Mouse (Mus musculus) right cerebral cortex, adult 18-20 months (tissue): Measurements from ENCODE around the gene Apex1.
A peak's percentile ranks its signal among the peaks of the same experiment; 100 is the strongest.
"Not testable (repeated sequence)": the region's sequence is repeated elsewhere in the genome, so short reads cannot be mapped to it uniquely, and the experiment has no call there.

Experiments used
- DNase-seq: peaks from one replicate; pipeline ENCODE4 v3.0.0; 2022; ENCODE audit warnings: mixed read lengths

Apex1 gene

DNA sequence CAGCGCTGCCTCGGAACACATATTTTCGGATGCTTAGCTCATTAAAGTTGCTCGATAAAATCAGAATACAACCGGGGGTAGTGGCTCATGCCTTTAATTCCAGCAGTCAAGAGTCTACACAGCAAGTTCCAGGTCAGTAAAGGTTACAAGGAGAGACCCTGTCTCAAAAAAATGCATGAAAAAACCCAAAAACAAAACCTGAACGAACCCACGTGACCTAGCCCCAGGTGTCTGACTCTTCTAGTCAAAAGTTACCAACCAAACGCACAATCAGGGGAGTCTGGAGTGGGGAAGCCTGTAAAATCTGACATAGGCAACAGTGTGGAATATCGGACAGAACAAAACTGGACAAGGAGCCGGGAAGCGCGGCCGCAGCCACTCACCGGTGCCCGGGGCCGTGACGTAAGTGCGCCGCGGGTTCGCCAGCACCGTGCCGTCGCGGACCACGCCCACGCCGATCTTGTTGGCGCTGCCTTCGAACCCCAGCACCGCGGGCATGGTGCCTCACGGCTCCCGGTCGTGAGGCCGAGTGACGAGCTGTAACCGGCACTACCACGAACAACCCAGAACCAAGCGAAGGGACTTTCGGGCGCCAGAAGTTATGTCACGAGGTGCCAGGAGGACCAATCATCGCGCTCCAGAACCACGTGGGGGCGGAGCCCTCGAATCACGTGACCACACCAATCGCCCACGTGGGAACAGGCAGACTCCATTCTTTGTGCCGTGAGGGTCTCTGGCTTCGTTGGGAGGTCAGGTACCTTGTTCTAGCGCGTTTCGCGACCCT is at the start of gene Apex1, which contains the start of gene Osgep:
Gene Apex1 (plus strand): TSS at position 688 of the 784 bp plus-strand sequence.
Gene Osgep (minus strand): TSS at position 613 of the 784 bp plus-strand sequence.
- peak; percentile 97 for DNase-seq

DNA sequence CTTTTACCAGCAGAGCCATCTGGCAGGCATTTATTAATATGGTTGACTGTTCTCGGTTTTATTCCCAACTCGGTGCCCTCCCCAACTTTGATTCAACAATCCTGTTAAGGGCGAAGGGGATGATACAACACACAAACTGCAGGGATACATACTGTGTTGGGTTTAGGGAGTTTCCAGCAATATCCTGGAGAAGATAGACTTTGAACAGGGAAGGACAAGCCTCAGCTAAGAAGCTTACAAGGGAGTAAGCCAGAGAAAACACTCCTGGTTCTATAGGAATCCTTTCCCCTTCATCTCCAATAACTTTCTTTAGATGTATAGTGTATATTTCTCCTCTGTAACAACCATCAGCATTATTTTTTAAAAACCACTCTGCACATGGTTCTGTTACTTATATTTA is 49.6 kb upstream of the Apex1 start:
- no peak for DNase-seq

DNA sequence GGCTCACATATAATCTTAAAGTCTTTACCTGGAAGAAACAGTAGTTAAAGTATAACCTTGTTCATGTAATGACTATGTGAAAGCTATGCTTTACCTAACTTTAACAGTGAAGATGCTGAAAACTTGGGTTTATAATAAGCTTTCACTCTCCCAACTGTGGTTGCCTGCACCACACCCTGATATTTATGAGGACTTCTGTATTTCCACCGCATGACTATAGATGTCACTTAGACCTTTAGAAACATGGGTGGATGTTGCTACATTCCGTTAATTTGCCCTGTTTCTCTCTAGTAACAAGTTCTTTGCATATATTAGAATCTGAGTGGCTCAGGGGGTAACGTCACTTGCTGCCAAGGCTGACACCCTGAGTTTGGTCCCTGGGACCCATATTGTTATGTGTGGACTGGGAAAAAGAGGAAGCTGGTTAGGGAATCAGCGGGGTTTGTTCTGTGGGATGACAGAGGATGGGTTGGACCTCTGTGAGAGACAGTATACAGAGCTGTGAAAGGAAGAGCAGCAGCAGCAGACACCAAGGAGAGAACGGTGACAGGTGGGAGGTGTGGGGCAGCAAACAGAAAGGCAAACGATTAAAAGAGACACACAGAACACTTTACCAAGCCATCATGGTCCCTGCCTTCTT is 49.1 kb upstream of the Apex1 start:
- peak; percentile 17 for DNase-seq

DNA sequence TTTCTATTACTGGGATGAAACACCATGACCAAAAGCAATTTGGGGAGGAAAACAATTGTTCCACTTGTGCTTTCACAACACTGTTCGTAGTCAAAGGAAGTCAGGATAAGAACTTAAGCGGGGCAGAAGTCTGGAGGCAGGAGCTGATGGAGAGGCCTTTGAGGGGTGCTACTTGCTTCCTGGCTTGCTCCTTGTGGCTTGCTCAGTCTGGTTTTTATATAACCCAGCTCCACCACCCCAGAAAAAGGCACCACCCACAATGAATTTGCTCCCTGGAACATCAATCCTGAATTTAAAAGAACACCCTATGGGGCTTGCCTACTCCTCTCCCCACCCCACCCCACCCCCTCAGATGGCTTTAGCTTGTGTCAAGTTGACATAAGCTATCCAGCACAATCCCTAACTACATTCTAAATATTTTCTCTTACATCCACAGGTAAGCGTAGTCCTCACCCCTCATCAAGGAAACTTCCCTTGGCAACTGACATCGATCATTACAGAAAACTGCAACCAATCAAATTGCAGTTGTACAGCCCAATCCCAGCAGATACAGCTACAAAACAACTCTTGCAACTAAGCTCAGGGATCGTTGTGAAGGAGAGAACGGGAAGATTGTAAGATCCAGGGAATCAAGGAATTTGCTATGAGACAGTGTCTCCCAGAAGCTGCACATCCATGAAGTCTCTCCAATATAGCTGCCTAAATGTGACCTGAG is 48.4 kb upstream of the Apex1 start:
- DNase-seq = peak; percentile 57

DNA sequence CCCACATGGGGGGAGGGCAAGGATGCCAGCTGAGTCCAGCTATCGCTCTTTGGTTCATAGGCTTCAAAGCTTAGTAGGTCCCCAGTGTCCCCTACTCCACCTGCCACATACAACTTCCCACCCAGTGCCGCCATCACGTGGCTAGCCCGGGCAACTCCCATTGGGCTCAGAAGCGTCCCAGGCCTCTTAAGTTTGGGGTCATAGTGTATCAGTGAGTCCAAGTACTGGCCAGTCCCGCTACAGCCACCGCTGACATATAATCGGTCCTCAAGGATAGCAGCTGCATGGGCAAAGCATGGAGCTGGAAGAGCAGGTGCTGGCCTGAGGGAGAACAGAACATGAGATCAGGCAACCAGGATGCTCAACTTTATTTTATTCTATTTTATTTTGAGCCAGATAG is 33.1 kb upstream of the Apex1 start:
- DNase-seq = no peak

DNA sequence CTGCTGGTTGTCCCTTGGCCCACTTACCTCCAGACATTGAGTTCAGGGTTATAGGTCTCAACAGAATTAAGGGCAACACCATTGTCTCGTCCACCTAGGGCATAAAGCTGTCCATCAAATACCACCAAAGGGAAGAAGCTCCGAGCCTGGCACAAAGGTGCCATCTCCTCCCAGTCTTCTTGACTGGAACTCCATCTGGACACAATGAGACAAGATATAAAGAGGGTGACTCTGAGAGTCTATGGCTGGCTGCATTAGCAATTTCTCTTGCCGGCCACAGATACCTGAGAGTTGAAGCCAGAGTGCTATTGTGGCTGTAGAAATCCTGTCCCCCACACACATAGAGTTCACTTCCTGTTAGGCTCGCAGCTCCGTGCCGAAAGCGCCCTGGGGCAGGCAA is 32.7 kb upstream of the Apex1 start:
- no peak for DNase-seq

DNA sequence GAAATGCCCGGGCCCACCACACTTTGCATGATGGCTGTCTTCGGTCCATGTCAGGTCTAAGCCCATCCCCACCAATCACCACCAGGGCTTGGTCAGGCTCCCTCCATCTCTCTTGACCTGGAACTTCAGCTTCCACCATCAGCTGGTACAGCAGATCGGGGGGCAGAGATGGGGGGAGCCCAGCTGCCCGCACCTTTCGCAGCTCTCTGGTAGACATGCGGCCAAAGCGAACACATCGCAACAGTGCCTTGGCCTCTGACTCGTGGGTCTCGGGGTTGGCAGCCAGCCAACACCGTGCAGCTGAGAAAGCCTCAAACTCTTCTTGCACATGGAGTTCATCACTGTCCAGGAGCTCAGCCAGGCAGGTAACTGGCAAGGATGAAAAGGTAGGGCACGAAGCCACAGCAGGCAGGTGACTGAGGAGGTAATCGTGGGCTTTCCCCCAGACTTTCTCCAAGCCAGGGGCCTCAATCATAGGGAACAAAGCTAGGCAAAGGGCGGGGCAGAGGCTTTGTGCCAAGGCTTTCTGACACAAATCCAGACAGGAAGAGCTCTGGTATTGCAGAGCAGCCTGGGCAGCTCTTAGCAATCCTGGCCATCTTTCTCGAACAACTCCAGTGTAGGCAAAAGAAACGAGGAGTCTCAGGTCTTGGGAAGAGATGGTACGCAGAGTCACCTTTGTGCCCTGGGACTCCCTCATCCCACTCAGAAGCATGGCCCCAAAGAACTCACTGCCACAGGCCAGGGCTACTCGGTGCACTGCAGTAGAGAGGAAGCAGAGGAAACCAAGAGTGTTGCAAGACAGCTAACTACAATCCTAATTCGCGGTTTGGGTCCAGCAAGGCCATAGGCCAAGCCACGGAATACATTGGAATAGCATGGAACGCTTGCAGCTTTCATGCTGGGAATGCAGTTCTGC is 32.0 kb upstream of the Apex1 start:
- DNase-seq = no peak

DNA sequence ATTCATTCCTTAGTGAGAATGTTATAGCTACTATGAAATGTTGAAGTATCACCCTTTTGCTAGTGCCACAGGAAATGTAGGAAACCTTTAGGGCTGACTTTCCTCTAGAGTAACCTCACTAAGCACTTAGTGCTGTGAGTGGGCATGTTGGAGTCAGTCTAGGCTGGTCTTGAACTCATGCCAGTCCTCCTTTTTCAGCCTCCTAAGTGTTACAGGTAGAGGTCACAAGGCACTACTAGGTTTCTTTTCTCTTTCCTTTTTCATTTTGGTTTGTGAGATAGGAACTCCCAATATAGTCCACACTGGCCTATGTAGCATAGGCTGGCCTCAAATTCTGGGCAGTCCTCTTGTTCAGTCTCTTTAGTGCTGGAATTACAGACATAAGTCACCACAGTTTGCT is 29.4 kb upstream of the Apex1 start:
- no peak for DNase-seq

DNA sequence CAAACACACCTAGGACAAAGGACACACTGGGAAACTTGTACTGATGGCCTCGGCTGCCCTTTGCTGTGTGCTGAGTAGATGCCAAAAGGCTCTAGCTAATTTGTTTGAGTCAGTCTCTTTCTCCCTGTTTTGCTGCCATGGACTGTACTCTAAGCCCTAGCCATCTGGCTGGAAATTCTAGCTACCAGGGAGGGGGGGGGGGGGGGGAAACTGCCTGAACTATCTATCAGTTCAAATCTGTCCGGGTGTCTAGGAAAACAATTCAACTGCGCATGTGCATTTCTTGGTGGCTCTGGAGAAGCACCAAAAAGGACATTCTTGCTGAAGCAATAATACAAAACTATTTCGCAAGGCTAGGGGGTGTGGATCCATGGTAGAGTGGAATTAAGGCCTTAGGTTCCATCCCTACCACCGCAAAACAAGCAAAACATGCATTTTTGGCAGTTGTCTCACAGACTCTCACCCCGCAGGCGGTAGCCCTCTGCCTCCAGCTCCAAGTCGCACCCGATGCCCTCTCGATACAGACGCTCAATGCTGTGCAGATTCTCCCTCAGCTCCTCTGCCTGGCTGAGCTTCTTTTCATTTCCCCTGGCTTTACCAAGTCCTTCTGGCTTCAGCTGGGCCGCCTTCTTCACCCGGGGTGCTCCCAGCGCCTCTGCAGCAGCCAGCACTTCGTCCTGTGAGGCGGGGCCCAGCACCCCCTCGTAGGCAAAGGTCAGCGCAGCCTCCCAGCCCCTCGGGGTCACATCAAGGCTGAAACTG is 28.6 kb upstream of the Apex1 start:
- DNase-seq = peak; percentile 47

DNA sequence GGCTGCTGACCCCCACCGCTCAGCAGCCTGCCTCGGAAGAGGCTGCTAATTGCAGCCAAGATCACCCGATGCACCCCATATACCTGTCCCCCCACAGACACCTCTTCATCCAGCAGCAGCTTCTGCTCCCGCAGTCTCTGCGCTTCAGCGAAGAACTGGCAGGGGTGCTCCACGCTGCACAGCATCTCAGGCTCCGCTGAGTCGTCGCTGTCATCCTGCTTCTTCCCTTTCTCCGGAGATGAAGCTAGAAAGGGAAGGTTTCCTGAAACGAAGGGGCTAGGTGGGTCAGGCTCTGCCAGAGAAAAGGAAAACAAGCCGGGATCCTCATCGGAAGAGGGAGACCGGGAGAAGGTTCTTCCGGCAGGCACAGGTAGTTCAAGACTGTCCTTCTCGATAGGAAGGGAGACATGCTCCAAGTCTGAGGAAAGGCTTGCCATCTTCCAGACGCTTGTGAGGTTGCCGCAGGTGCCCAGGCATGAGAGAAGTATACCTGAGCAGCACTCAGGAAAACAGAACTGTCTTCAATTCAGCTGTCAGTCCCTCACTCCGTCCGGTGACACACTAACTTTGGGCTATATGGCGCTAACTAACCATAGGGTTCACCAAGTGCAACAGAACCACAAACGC is 27.9 kb upstream of the Apex1 start:
- DNase-seq = peak; percentile 42

DNA sequence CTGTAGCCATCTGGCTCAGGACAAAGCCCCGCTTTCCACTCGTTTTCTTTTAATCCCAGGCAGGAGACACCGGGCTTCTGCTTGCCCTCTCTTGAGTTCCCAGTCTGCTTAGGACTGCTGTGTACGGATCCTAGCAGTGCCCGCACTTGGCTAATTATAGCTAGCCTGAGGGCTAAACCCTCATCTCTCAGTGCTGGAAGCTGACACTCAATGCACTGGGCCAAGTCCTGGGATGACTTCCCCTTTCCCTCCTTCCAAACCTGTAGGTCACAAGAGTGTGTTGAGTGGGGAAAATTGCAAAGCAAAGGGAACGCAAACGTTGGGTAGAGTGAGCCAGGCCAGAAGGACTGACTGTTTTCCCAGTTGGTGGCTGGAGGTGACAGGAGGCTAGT is 27.4 kb upstream of the Apex1 start, which contains the start of gene Klhl33:
Gene Klhl33 (minus strand): TSS at position 134 of the 392 bp plus-strand sequence.
- no peak for DNase-seq

DNA sequence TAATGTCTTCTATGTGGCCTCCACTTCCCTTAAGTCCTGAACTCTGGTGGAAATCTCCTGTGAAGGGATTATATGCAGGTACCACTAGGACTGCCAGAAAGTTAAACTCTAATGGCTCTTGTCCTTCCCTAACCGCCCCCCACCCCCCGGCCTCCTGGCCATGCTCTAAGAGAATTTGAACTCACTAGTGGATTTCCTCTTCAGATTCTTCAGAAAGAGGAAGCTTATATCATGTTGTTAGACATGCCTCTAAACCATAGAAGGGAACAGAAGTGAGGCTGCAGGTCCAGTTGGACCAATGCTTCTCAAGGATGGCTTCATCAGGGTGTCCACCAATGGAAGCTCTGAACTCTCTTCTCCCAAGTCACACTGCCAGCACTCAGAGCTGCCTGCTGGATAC is 26.8 kb upstream of the Apex1 start:
- not testable (repeated sequence) for DNase-seq

DNA sequence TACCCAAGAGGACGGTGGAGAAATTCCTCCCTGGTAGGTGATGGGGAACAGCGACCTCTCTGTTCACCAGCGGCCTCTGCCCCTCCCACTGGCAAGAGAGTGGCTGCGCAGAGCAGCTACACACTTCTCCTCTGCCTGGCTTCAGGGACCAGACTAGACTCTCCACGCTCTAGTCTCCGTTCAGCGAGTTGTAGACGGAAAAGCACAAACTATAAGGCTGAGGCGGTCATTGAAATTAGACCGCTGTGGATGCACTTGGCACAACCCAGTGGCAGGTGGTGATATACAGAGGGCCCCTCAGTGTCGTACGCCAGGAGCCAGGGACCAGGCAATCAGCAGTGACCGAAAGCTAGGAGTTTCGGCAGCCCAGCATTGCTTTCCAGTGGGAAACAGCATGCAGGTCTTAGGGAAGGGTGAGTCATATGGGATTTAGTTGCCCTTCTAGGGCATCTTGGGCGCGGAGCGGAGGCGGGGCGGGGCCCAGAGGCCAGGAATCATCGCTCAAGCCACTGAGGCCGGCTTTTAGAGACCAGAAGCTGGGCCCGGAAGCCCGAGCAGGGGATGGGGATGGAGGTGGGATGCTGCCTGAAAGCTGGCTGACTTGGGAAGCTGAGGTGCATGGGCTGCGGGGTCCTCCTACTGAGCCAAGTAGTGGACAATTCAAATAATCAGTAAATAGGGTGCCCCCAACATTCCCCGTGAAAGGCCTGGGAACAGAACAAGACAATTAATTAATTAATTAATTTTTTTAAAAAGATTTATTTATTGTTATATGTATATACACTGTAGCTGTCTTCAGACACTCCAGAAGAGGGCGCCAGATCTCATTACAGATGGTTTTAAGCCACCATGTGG is 20.6 kb upstream of the Apex1 start:
- peak; percentile 31 for DNase-seq

DNA sequence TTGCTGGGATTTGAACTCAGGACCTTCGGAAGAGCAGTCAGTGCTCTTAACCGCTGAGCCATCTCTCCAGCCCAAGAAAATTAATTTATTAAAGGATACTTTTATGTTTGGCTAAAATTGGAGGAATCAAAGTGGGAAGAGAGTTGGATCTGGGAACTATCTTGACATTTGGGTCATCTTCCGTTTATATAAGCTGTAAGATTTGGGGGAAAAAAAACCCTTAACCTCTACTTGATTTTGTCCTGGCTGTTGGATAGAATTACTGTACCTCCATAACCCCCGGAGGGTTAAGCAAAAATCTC is 20.0 kb upstream of the Apex1 start:
- no peak for DNase-seq

DNA sequence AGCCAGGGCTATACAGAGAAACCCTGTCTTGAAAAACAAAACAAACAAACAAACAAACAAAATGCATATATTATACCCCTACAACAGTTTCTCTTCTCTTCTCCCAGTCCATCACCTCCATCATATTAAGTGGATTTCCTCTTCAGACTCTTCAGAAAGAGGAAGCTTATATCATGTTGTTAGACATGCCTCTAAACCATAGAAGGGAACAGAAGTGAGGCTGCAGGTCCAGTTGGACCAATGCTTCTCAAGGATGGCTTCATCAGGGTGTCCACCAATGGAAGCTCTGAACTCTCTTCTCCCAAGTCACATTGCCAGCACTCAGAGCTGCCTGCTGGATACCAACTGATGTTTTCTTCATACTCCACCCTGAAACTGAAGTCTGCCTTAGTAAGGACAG is 19.4 kb upstream of the Apex1 start:
- not testable (repeated sequence) for DNase-seq

DNA sequence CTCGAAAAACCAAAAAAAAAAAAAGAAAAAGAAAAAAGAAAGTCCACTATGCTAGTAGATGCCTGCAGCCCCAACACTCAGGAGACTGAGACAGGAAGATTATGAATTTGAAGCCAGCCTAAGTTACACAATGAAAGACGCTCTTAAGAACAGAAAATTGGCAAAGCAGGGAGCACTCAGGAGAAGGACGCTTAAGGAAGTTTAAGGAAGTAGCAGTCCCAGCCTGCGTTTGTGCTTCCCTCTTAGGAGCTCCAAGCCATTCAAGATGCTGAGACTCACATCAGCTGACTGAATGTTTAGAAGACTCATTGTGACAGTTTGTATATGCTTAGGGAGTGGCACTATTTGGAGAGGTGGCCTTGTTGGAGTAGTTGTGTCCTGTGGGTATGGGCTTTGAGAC is 16.6 kb upstream of the Apex1 start:
- DNase-seq = no peak

DNA sequence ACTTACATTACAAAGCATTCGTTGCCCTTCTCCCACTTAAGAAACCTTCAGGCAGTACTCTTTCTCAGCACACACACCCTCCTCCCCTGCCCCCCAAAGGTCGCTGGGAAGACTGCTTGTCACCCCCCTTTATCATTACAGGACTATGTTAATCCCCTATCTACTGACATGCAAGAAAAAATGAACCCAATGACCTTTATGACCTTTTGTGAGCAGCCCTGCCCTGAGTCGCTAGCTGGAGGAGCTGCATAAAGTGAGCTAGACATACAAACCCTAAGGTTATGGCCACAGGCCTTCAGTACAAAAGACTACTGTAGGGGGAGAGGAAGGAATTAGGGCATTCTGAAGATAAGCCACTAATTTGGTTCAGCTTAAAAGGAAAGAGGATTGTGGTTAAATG is 13.4 kb upstream of the Apex1 start:
- DNase-seq = no peak

DNA sequence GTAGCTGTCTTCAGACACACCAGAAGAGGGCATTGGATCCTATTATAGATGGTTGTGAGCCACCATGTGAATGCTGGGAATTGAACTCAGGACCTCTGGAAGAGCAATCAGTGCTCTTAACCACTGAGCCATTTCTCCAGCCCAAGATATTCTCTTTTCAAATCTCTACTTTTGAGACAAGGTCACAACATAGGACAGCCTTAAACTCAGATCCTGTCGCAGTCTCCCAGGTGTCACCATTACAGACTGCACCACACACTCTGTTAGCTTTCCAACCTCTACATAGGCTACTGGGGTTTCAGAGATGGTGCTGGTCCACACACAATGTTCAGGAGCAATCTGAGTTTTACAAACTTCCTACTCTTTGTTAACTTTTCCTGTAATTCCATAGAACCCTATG is 1.3 kb upstream of the Apex1 start:
- not testable (repeated sequence) for DNase-seq

DNA sequence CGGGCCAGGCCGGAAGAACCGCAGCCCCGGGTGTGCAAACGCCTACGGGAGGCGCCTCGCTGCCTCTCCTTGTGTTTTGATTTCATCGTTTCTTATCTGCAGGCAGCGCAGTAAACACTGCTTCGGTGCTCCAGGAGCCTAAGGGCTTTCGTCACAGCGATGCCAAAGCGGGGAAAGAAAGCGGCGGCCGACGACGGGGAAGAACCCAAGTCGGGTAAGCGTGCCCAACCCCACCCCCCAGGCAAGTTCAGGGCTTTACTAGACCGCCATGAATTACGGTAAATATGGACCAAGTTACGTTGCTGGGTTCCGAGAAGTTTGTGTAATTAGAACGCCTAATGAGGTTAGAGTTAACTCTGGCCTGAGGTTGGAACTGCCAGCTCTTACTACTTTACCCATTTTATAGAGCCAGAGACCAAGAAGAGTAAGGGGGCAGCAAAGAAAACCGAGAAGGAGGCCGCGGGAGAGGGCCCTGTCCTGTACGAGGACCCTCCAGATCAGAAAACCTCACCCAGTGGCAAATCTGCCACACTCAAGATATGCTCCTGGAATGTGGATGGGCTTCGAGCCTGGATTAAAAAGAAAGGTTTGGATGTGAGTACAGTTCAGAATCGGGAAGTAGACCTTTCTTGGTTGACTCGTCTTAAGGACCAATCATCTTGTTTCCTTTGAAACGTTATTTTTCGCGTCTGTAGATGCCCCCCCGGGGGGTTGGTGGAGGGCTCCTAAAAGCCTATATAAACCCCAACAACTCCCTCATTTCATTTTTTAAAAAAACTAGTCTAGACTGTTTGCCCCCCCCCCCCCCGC is 548 bp downstream of the Apex1 start:
- DNase-seq = no peak

DNA sequence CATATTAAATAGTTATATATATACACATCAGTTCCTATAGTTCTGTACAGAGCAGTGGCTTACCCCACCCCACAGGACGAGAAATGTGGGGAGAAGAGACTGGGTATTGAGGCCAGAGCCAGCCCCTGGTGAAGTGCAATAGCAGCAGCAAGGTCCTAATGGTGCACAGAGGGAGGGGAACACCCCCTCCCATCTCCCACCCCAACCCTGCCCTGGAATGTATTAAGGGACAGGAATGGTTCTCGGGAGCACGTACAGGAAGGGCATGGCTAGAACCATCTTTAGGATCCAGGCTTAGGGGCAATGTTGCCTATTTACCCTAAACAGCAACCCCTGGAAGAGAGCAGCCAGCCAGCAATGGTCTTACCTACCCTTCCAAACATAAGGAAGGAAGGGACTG is 2.6 kb downstream of the Apex1 start:
- DNase-seq = no peak
